Mouse (Mus musculus) embryonic stem cell, embryonic (primary cell): ENCODE measurements around the gene Mrps18c.

Experiments used
- CTCF ChIA-PET, 4 experiments: fragments of 300-600 bp in 2 of 4; fragments of 350-600 bp in 2 of 4; sonication (Branson Sonifier 250); formaldehyde crosslinking; loops; one replicate each; lab custom pipeline; 2022; ENCODE audit warnings: inconsistent platforms in 2 of 4; lab: Charles Lee
- POLR2A ChIA-PET, 4 experiments: fragments of 300-600 bp in 2 of 4; fragments of 350-600 bp in 2 of 4; sonication (Branson Sonifier 250); formaldehyde crosslinking; loops; one replicate each; lab custom pipeline; 2022; ENCODE audit warnings: antibody characterized with exemption in 4 of 4, inconsistent platforms in 1 of 4; lab: Charles Lee

The Mrps18c gene

GRCm38 (mm10) chr5:100798165-100798860 is at the start of gene Mrps18c, which contains the start of gene Helq:
Gene Mrps18c (plus strand): TSS chr5:100798627.
Gene Helq (minus strand): TSS chr5:100798598.
- ChIA-PET CTCF (interaction anchor here in 2 of 4 experiments (0.6 to 1.2 kb wide), 3 partner anchors 8 to 118 kb away, joined by 4 to 6 read pairs (median 5); no protein-coding TSS in a partner anchor), POLR2A (interaction anchor here in 3 of 4 experiments (0.6 to 2.6 kb wide), 33 partner anchors 9 to 759 kb away, joined by 3 to 9 read pairs (median 4); partner anchors contain the start of genes Cops4 (in 3 of the 3), Abraxas1 (in 2 of the 3) and Coq2 (in 1 of the 3))

GRCm38 (mm10) chr5:100750617-100751255 is 47.7 kb upstream of the Mrps18c start:
- ChIA-PET CTCF (interaction anchor here in 2 of 4 experiments (0.7 to 1.4 kb wide), 2 partner anchors 15 to 75 kb away, joined by 3 read pairs; no protein-coding TSS in a partner anchor), POLR2A (interaction anchor here in 2 of 4 experiments (1.3 to 1.8 kb wide), 4 partner anchors 15 to 26 kb away, joined by 4 read pairs; no protein-coding TSS in a partner anchor)

GRCm38 (mm10) chr5:100751655-100752054 is 46.8 kb upstream of the Mrps18c start:
- ChIA-PET POLR2A (interaction anchor here in 3 of 4 experiments (0.6 to 1.8 kb wide), 10 partner anchors 14 to 697 kb away, joined by 3 to 5 read pairs (median 4); no protein-coding TSS in a partner anchor), CTCF (interaction anchor here in 3 of 4 experiments (0.5 to 1.4 kb wide), 3 partner anchors 14 to 116 kb away, joined by 3 read pairs; no protein-coding TSS in a partner anchor)

GRCm38 (mm10) chr5:100753407-100753806 is 45.0 kb upstream of the Mrps18c start:
- ChIA-PET CTCF (interaction anchor here in 2 of 4 experiments (0.5 to 0.6 kb wide), 2 partner anchors 164 to 235 kb away, joined by 3 read pairs; no protein-coding TSS in a partner anchor), POLR2A (interaction anchor here in 3 of 4 experiments (0.6 to 2.3 kb wide), 6 partner anchors 9 to 803 kb away, joined by 3 to 9 read pairs (median 6); no protein-coding TSS in a partner anchor)

- POLR2A ChIA-PET = interaction anchor here in 1 of 4 experiments (1.0 kb wide), 1 partner anchor 307 kb away, joined by 3 read pairs; no protein-coding TSS in a partner anchor
- CTCF ChIA-PET = no interaction called here
Observed at GRCm38 (mm10) chr5:100758121-100758520, 40.3 kb upstream of the Mrps18c start.

GRCm38 (mm10) chr5:100760049-100760663 is 38.3 kb upstream of the Mrps18c start:
- ChIA-PET POLR2A (interaction anchor here in 1 of 4 experiments (0.5 kb wide), 1 partner anchor 198 kb away, joined by 4 read pairs; no protein-coding TSS in a partner anchor), CTCF (no interaction called here)

GRCm38 (mm10) chr5:100761736-100762135 is 36.7 kb upstream of the Mrps18c start:
- ChIA-PET CTCF (no interaction called here), POLR2A (interaction anchor here in 1 of 4 experiments (0.7 to 2.0 kb wide), 6 partner anchors 8 to 153 kb away, joined by 3 to 6 read pairs (median 4); no protein-coding TSS in a partner anchor)

- CTCF ChIA-PET = interaction anchor here in 3 of 4 experiments (1.0 to 1.4 kb wide), 3 partner anchors 15 to 152 kb away, joined by 3 read pairs; partner anchors contain the start of gene Coq2 (in 1 of the 3)
Observed at GRCm38 (mm10) chr5:100766026-100766425, 32.4 kb upstream of the Mrps18c start.

GRCm38 (mm10) chr5:100771575-100771974 is 26.9 kb upstream of the Mrps18c start:
- ChIA-PET CTCF (no interaction called here), POLR2A (no interaction called here)

More at GRCm38 (mm10) chr5:100766026-100766425, 32.4 kb upstream of the Mrps18c start:
- POLR2A ChIA-PET = interaction anchor here in 3 of 4 experiments (0.6 to 3.7 kb wide), 29 partner anchors 9 to 727 kb away, joined by 3 to 16 read pairs (median 4); partner anchors contain the start of genes Cops4 (in 3 of the 3), Helq (in 3 of the 3), Mrps18c (in 3 of the 3) and Coq2 (in 2 of the 3)

- POLR2A ChIA-PET = interaction anchor here in 3 of 4 experiments (0.5 to 2.2 kb wide), 8 partner anchors 10 to 101 kb away, joined by 3 to 15 read pairs (median 4); partner anchors contain the start of genes Coq2 (in 1 of the 3), Helq (in 1 of the 3) and Mrps18c (in 1 of the 3)
- CTCF ChIA-PET = no interaction called here
Observed at GRCm38 (mm10) chr5:100775778-100776404, 22.5 kb upstream of the Mrps18c start.

GRCm38 (mm10) chr5:100776900-100777299 is 21.5 kb upstream of the Mrps18c start:
- POLR2A ChIA-PET = no interaction called here

GRCm38 (mm10) chr5:100779002-100779401 is 19.4 kb upstream of the Mrps18c start:
- POLR2A ChIA-PET = interaction anchor here in 1 of 4 experiments (1.1 kb wide), 1 partner anchor 12 kb away, joined by 3 read pairs; no protein-coding TSS in a partner anchor
- CTCF ChIA-PET = no interaction called here

More at GRCm38 (mm10) chr5:100776900-100777299, 21.5 kb upstream of the Mrps18c start:
- CTCF ChIA-PET = no interaction called here

GRCm38 (mm10) chr5:100787527-100787926 is 10.9 kb upstream of the Mrps18c start:
- CTCF ChIA-PET = no interaction called here
- POLR2A ChIA-PET = interaction anchor here in 1 of 4 experiments (1.3 kb wide), 1 partner anchor 10 kb away, joined by 5 read pairs; the partner anchor contains the start of genes Helq and Mrps18c

GRCm38 (mm10) chr5:100792261-100792660 is 6.2 kb upstream of the Mrps18c start:
- ChIA-PET CTCF (interaction anchor here in 3 of 4 experiments (0.6 to 1.0 kb wide), 5 partner anchors 34 to 237 kb away, joined by 3 to 5 read pairs (median 4); no protein-coding TSS in a partner anchor), POLR2A (interaction anchor here in 1 of 4 experiments (1.0 kb wide), 2 partner anchors 25 to 28 kb away, joined by 3 to 4 read pairs; no protein-coding TSS in a partner anchor)

GRCm38 (mm10) chr5:100794084-100794483 is 4.3 kb upstream of the Mrps18c start:
- ChIA-PET POLR2A (interaction anchor here (0.6 to 1.1 kb wide), 8 partner anchors 13 to 161 kb away, joined by 3 to 5 read pairs (median 3); partner anchors contain the start of gene Coq2 (in 2 of the 4)), CTCF (interaction anchor here in 1 of 4 experiments (0.7 kb wide), 1 partner anchor 1061 kb away, joined by 4 read pairs; no protein-coding TSS in a partner anchor)

GRCm38 (mm10) chr5:100818341-100818740 is 19.9 kb downstream of the Mrps18c start:
- CTCF ChIA-PET = interaction anchor here in 1 of 4 experiments (0.6 to 0.7 kb wide), 3 partner anchors 17 to 160 kb away, joined by 3 to 7 read pairs (median 3); no protein-coding TSS in a partner anchor

More at GRCm38 (mm10) chr5:100818341-100818740, 19.9 kb downstream of the Mrps18c start:
- POLR2A ChIA-PET = interaction anchor here in 1 of 4 experiments (1.6 kb wide), 1 partner anchor 8 kb away, joined by 6 read pairs; no protein-coding TSS in a partner anchor
